Mouse (Mus musculus): ENCODE data around the gene Fuz. TPM values are rescaled to one million over a fixed set of nuclear protein-coding genes. Genes with fewer than 3 reads are reported as not detected.

Gene Fuz
- polyA plus RNA-seq, 1 experiment from 2014 or later = 19.6 TPM

DNA sequence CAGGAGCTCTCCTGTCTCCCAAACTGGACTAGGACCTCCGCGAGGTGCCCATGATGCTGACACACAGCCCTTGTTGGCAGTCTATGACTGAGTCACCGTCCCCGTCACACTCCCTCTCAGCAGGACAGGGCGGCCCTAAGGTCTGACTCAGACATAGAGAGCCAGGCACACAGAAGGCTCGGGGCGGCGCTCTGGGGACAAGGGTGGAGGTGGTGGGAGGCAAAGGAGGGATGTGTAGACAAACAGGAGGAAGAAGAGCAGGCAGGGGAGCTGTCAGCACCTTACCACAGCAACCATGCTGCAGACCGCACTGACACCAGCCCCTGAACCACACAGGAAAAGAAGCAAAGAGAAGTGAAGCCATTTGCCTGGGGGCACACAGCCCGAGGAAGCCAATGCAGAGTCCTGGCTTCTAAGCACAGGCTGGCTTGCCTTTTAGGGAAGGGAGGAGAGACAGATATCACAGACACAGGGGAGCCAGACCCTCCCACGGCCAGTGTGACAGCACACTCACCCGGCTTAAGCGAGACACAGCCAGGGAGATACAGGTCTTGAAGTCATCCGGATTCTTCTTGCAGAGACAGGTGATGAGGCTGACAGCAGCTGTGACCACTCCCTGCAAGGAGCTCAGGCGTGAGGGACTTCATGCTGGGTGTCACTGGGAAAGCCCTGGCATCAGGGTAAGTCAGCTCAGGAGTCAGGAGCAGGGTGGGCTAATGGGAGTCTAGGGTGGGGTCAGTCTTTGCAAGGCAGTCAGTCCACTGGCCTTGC lies 13.0 kb downstream of the Fuz start:
- Histone ChIP-seq H3K9ac (ENCODE audit: low read depth, low read length) (no peak overlapping the region; the same call in 1 of the 2 replicates), H3K4me1 (ENCODE audit: control insufficient read depth, insufficient read depth, low read depth, low read length) (no peaks in the 10 kb centered on the region), H3K27ac (ENCODE audit: low read depth, low read length) (no peak overlapping the region), H3K4me3 (ENCODE audit: low read length) (no peak overlapping the region), H3K36me3 (ENCODE audit: control insufficient read depth, insufficient read depth, low read length) (peaks cover 57% of the 10 kb centered on the region), H3K4me2 (ENCODE audit: low read length) (no peak overlapping the region), H3K9me3 (ENCODE audit: control insufficient read depth, low read length) (no peaks in the 10 kb centered on the region), H3K27me3 (replicated peaks; ENCODE audit: control insufficient read depth, insufficient read depth, low read length) (no peaks in the 10 kb centered on the region)
- WGBS = 93% methylated on average over 15 of the region's 15 CpGs
- ATAC-seq = no peak

- Histone ChIP-seq H3K4me2 (ENCODE audit: low read length) (no peak overlapping the region), H3K4me3 (ENCODE audit: low read length) (no peak overlapping the region), H3K27me3 (replicated peaks; ENCODE audit: control insufficient read depth, insufficient read depth, low read length) (no peaks in the 10 kb centered on the region), H3K9ac (ENCODE audit: low read depth, low read length) (no peak overlapping the region), H3K4me1 (ENCODE audit: control insufficient read depth, insufficient read depth, low read depth, low read length) (no peaks in the 10 kb centered on the region), H3K27ac (ENCODE audit: low read depth, low read length) (no peak overlapping the region), H3K9me3 (ENCODE audit: control insufficient read depth, low read length) (no peaks in the 10 kb centered on the region), H3K36me3 (ENCODE audit: control insufficient read depth, insufficient read depth, low read length) (peaks cover 23% of the 10 kb centered on the region)
- no peak for ATAC-seq
- 75% methylated on average over 2 of the region's 2 CpGs for WGBS
Observed at GRCm38 (mm10) chr7:44914396-44914795, 18.5 kb downstream of the Fuz start.

DNA sequence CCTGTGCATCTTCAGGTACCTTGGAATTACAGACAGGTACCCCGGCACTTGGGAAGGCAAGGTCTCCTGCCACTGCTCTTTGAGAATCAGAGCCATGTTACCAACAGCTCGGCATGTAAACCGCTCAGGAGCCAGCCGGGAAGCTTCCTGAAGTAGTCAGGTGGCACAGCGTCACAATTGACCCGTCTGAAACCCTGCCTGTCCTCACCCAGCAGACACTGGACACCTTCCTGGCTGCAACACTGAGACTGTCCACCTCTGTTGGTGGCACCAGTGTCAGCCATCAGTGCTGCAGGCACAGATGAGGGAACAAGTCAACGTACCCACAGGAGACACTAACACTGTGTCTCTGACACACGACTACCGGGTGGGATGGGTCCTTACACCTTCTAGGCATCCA lies 19.4 kb downstream of the Fuz start:
- no peak overlapping the region for H3K4me3 ChIP-seq (ENCODE audit: low read length)
- H3K27me3 ChIP-seq (replicated peaks; ENCODE audit: control insufficient read depth, insufficient read depth, low read length) = no peaks in the 10 kb centered on the region
- 96% methylated on average over 9 of the region's 9 CpGs for WGBS
- H3K4me1 ChIP-seq (ENCODE audit: control insufficient read depth, insufficient read depth, low read depth, low read length) = no peaks in the 10 kb centered on the region
- no peak for ATAC-seq
- no peak overlapping the region for H3K27ac ChIP-seq (ENCODE audit: low read depth, low read length)
- H3K4me2 ChIP-seq (ENCODE audit: low read length) = no peak overlapping the region
- H3K9ac ChIP-seq (ENCODE audit: low read depth, low read length) = no peak overlapping the region
- no peaks in the 10 kb centered on the region for H3K9me3 ChIP-seq (ENCODE audit: control insufficient read depth, low read length)
- H3K36me3 ChIP-seq (ENCODE audit: control insufficient read depth, insufficient read depth, low read length) = peaks cover 21% of the 10 kb centered on the region

GRCm38 (mm10) chr7:44916191-44916590 lies 20.3 kb downstream of the Fuz start:
- ATAC-seq = no peak
- 89% methylated on average over 6 of the region's 6 CpGs for whole genome bisulfite sequencing
- Histone ChIP-seq H3K4me3 (ENCODE audit: low read length) (no peak overlapping the region), H3K9ac (ENCODE audit: low read depth, low read length) (no peak overlapping the region), H3K9me3 (ENCODE audit: control insufficient read depth, low read length) (no peaks in the 10 kb centered on the region), H3K4me2 (ENCODE audit: low read length) (no peak overlapping the region), H3K36me3 (ENCODE audit: control insufficient read depth, insufficient read depth, low read length) (peaks cover 15% of the 10 kb centered on the region), H3K4me1 (ENCODE audit: control insufficient read depth, insufficient read depth, low read depth, low read length) (no peaks in the 10 kb centered on the region), H3K27me3 (replicated peaks; ENCODE audit: control insufficient read depth, insufficient read depth, low read length) (no peaks in the 10 kb centered on the region), H3K27ac (ENCODE audit: low read depth, low read length) (no peak overlapping the region)

GRCm38 (mm10) chr7:44916881-44917280 lies 21.0 kb downstream of the Fuz start:
- H3K36me3 ChIP-seq (ENCODE audit: control insufficient read depth, insufficient read depth, low read length) = peaks cover 15% of the 10 kb centered on the region
- no peak for ATAC-seq
- 95% methylated on average over 4 of the region's 4 CpGs for WGBS

DNA sequence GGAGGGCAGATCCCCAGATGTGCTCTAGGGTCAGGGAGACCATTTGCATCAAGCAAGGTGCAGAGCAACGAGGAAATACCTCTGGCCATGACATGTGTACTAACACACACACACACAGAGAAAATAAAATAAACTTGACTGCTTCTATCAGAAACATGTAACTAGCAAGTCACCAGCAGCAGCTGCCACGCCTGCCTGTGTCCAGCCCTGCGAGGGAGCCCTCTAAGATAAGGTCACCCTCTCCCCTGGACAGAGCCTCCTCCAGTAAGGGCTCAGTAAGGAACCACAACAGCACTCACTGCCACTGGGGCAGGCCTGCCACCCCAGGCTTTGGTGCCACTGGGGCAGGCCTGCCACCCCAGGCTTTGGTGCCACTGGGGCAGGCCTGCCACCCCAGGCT lies 22.3 kb downstream of the Fuz start:
- ATAC-seq = no peak
- Histone ChIP-seq H3K27me3 (replicated peaks; ENCODE audit: control insufficient read depth, insufficient read depth, low read length) (no peaks in the 10 kb centered on the region), H3K4me3 (ENCODE audit: low read length) (no peak overlapping the region), H3K27ac (ENCODE audit: low read depth, low read length) (no peak overlapping the region), H3K9me3 (ENCODE audit: control insufficient read depth, low read length) (no peaks in the 10 kb centered on the region), H3K36me3 (ENCODE audit: control insufficient read depth, insufficient read depth, low read length) (peaks cover 27% of the 10 kb centered on the region), H3K4me2 (ENCODE audit: low read length) (no peak overlapping the region), H3K9ac (ENCODE audit: low read depth, low read length) (no peak overlapping the region), H3K4me1 (ENCODE audit: control insufficient read depth, insufficient read depth, low read depth, low read length) (no peaks in the 10 kb centered on the region)
- WGBS = 90% methylated on average over 3 of the region's 3 CpGs

More at GRCm38 (mm10) chr7:44916881-44917280, 21.0 kb downstream of the Fuz start:
- Histone ChIP-seq H3K4me2 (ENCODE audit: low read length) (no peak overlapping the region), H3K27me3 (replicated peaks; ENCODE audit: control insufficient read depth, insufficient read depth, low read length) (no peaks in the 10 kb centered on the region), H3K9me3 (ENCODE audit: control insufficient read depth, low read length) (no peaks in the 10 kb centered on the region), H3K4me1 (ENCODE audit: control insufficient read depth, insufficient read depth, low read depth, low read length) (no peaks in the 10 kb centered on the region), H3K4me3 (ENCODE audit: low read length) (no peak overlapping the region), H3K27ac (ENCODE audit: low read depth, low read length) (no peak overlapping the region), H3K9ac (ENCODE audit: low read depth, low read length) (no peak overlapping the region)

GRCm38 (mm10) chr7:44919127-44919526 lies 23.2 kb downstream of the Fuz start:
- H3K9me3 ChIP-seq (ENCODE audit: control insufficient read depth, low read length) = no peaks in the 10 kb centered on the region
- no peak overlapping the region for H3K4me3 ChIP-seq (ENCODE audit: low read length)
- no peaks in the 10 kb centered on the region for H3K27me3 ChIP-seq (replicated peaks; ENCODE audit: control insufficient read depth, insufficient read depth, low read length)
- no peak overlapping the region for H3K27ac ChIP-seq (ENCODE audit: low read depth, low read length)
- no peak overlapping the region for H3K9ac ChIP-seq (ENCODE audit: low read depth, low read length)
- WGBS = 83% methylated on average over 5 of the region's 5 CpGs
- H3K36me3 ChIP-seq (ENCODE audit: control insufficient read depth, insufficient read depth, low read length) = peaks cover 32% of the 10 kb centered on the region
- H3K4me1 ChIP-seq (ENCODE audit: control insufficient read depth, insufficient read depth, low read depth, low read length) = no peaks in the 10 kb centered on the region
- no peak for ATAC-seq
- no peak overlapping the region for H3K4me2 ChIP-seq (ENCODE audit: low read length)

- Histone ChIP-seq H3K36me3 (ENCODE audit: control insufficient read depth, insufficient read depth, low read length) (peaks cover 20% of the 10 kb centered on the region), H3K27me3 (replicated peaks; ENCODE audit: control insufficient read depth, insufficient read depth, low read length) (no peaks in the 10 kb centered on the region), H3K9me3 (ENCODE audit: control insufficient read depth, low read length) (no peaks in the 10 kb centered on the region), H3K9ac (ENCODE audit: low read depth, low read length) (no peak overlapping the region), H3K4me2 (ENCODE audit: low read length) (no peak overlapping the region), H3K27ac (ENCODE audit: low read depth, low read length) (no peak overlapping the region), H3K4me3 (ENCODE audit: low read length) (no peak overlapping the region), H3K4me1 (ENCODE audit: control insufficient read depth, insufficient read depth, low read depth, low read length) (peaks cover 5% of the 10 kb centered on the region; the same call in 1 of the 2 replicates)
- ATAC-seq = no peak
Observed at GRCm38 (mm10) chr7:44922530-44922929, 26.7 kb downstream of the Fuz start.

DNA sequence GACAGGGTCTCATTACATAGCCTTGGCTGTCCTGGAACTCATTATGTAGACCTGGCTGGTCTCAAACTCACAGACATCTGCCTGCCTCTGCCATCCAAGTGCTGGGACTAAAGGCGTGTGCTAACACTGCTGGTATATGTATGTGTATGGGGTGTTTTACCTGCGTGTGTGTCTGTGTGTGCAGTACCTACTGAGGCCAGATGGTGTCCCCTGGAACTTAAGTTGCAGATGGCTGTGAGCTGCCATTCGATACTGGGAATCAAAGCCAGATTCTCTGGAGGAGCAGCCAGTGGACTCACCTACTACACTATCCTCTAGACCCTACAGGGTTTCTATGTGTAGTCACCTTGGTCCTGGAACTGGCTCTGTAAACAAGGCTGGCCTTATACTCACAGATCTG lies 29.6 kb downstream of the Fuz start:
- Histone ChIP-seq H3K4me3 (ENCODE audit: low read length) (no peak overlapping the region), H3K27ac (ENCODE audit: low read depth, low read length) (no peak overlapping the region), H3K36me3 (ENCODE audit: control insufficient read depth, insufficient read depth, low read length) (peaks cover 20% of the 10 kb centered on the region), H3K9ac (ENCODE audit: low read depth, low read length) (no peak overlapping the region), H3K9me3 (ENCODE audit: control insufficient read depth, low read length) (no peaks in the 10 kb centered on the region), H3K27me3 (replicated peaks; ENCODE audit: control insufficient read depth, insufficient read depth, low read length) (no peaks in the 10 kb centered on the region), H3K4me2 (ENCODE audit: low read length) (no peak overlapping the region), H3K4me1 (ENCODE audit: control insufficient read depth, insufficient read depth, low read depth, low read length) (peaks cover 20% of the 10 kb centered on the region)
- ATAC-seq = no peak
- WGBS = 71% methylated on average over 3 of the region's 3 CpGs
